Mouse (Mus musculus) hindbrain, embryonic 10.5 days (tissue): ENCODE results near the gene Ccp110. TPM values are rescaled to one million over a fixed set of nuclear protein-coding genes. Genes with fewer than 3 reads are reported as not detected.

Source experiments
- DNase-seq: peaks from one replicate; pipeline ENCODE4 v3.0.0-alpha.2; 2017; ENCODE audit warnings: low spot score
- H3K27ac ChIP-seq: fragments of 300-500 bp; sonication (generic); 2 replicates; pipeline ENCODE4 v1.5.1; 2016; ENCODE audit warnings: mild to moderate bottlenecking, moderate library complexity
- H3K27me3 ChIP-seq: fragments of 300-500 bp; sonication (generic); 2 replicates; pipeline ENCODE4 v1.6.1; 2016; ENCODE audit warnings: mild to moderate bottlenecking; ENCODE audit not compliant: poor library complexity, insufficient read depth, severe bottlenecking
- H3K36me3 ChIP-seq: fragments of 300-500 bp; sonication (generic); 2 replicates; pipeline ENCODE4 v1.6.1; 2016; ENCODE audit warnings: mild to moderate bottlenecking, moderate library complexity
- H3K4me1 ChIP-seq: fragments of 300-500 bp; sonication (generic); replicated peaks from 2 replicates; pipeline ENCODE4 v1.6.1; 2016; ENCODE audit warnings: mild to moderate bottlenecking
- H3K4me3 ChIP-seq: fragments of 300-500 bp; sonication (generic); 2 replicates; pipeline ENCODE4 v1.5.1; 2016; ENCODE audit warnings: mild to moderate bottlenecking, moderate library complexity
- H3K9me3 ChIP-seq: fragments of 300-500 bp; sonication (generic); 2 replicates; pipeline ENCODE4 v1.6.1; 2016; ENCODE audit warnings: mild to moderate bottlenecking, moderate library complexity
- WGBS: fragments of 180-500 bp; shearing (Covaris S2); methylation state at CpG from one replicate; pipeline ENCODE4 v1.1.7; 2016; 5-methylcytosine and 5-hydroxymethylcytosine counted together
- polyA plus RNA-seq: library from polyadenylated mRNA; unstranded; fragments of >200 nt; fragmentation: Nextera tagmentation; extraction: Ambion mirVana; gene quantifications from 2 replicates; pipeline ENCODE4 v1.2.1, GENCODE M21; 2016

The Ccp110 gene
- polyA plus RNA-seq, 1 experiment from 2014 or later = 28.5 TPM

GRCm38 (mm10) chr7:118705101-118705961 is 7.0 kb upstream of the Ccp110 start, which contains the start of gene Gde1:
TSS of gene Gde1 (minus strand) at chr7:118705778.
- DNase-seq = peak; percentile 95
- Histone ChIP-seq H3K4me3 (peak within 1 kb of the TSS; percentile 90), H3K27me3 (peaks cover 5% of the 10 kb centered on the region; the same call in 1 of the 2 replicates), H3K27ac (peak within 1 kb of the TSS; percentile 95), H3K36me3 (peaks cover 25% of the 10 kb centered on the region), H3K9me3 (no peaks in the 10 kb centered on the region), H3K4me1 (peaks cover 35% of the 10 kb centered on the region)
- WGBS = under 1% methylated on average over 66 of the region's 66 CpGs

GRCm38 (mm10) chr7:118706051-118706450 is 6.3 kb upstream of the Ccp110 start:
- Histone ChIP-seq H3K27ac (peak overlapping the region; percentile 95), H3K9me3 (no peaks in the 10 kb centered on the region), H3K4me3 (peak overlapping the region; percentile 90), H3K27me3 (peaks cover 5% of the 10 kb centered on the region; the same call in 1 of the 2 replicates), H3K36me3 (peaks cover 23% of the 10 kb centered on the region), H3K4me1 (peaks cover 35% of the 10 kb centered on the region)
- 35% methylated on average over 6 of the region's 6 CpGs for WGBS
- no peak for DNase-seq

GRCm38 (mm10) chr7:118706488-118706887 is 5.9 kb upstream of the Ccp110 start:
- H3K27ac ChIP-seq = 0 out of 2 replicates have a peak overlapping the region, but pooled peaks have one; percentile 95
- DNase-seq = no peak
- H3K9me3 ChIP-seq = no peaks in the 10 kb centered on the region
- H3K4me1 ChIP-seq = peaks cover 35% of the 10 kb centered on the region
- H3K4me3 ChIP-seq = no peak overlapping the region
- H3K36me3 ChIP-seq = peaks cover 18% of the 10 kb centered on the region
- peaks cover 5% of the 10 kb centered on the region; the same call in 1 of the 2 replicates for H3K27me3 ChIP-seq
- WGBS = 89% methylated on average over 5 of the region's 5 CpGs

- WGBS = 82% methylated on average over 2 of the region's 2 CpGs
- DNase-seq = no peak
- peaks cover 35% of the 10 kb centered on the region for H3K4me1 ChIP-seq
Measured at GRCm38 (mm10) chr7:118707216-118707615, 5.1 kb upstream of the Ccp110 start.

GRCm38 (mm10) chr7:118708002-118708401 is 4.3 kb upstream of the Ccp110 start:
- Histone ChIP-seq H3K4me1 (peaks cover 38% of the 10 kb centered on the region), H3K9me3 (no peaks in the 10 kb centered on the region), H3K27me3 (peaks cover 5% of the 10 kb centered on the region; the same call in 1 of the 2 replicates), H3K36me3 (peaks cover 7% of the 10 kb centered on the region), H3K4me3 (no peak overlapping the region), H3K27ac (no peak overlapping the region)
- WGBS = 84% methylated on average over 4 of the region's 4 CpGs
- DNase-seq = no peak

More at GRCm38 (mm10) chr7:118707216-118707615, 5.1 kb upstream of the Ccp110 start:
- no peak overlapping the region for H3K27ac ChIP-seq
- no peak overlapping the region for H3K4me3 ChIP-seq
- peaks cover 12% of the 10 kb centered on the region for H3K36me3 ChIP-seq
- no peaks in the 10 kb centered on the region for H3K9me3 ChIP-seq
- peaks cover 5% of the 10 kb centered on the region; the same call in 1 of the 2 replicates for H3K27me3 ChIP-seq

- H3K4me1 ChIP-seq = peaks cover 23% of the 10 kb centered on the region
- peaks cover 17% of the 10 kb centered on the region for H3K36me3 ChIP-seq
- DNase-seq = no peak
- no peak overlapping the region for H3K4me3 ChIP-seq
- WGBS = 66% methylated on average over 5 of the region's 5 CpGs
- peaks cover 5% of the 10 kb centered on the region; the same call in 1 of the 2 replicates for H3K27me3 ChIP-seq
- H3K9me3 ChIP-seq = no peaks in the 10 kb centered on the region
- H3K27ac ChIP-seq = no peak overlapping the region
Measured at GRCm38 (mm10) chr7:118710776-118711175, 1.6 kb upstream of the Ccp110 start.

GRCm38 (mm10) chr7:118714873-118715272 is 2.5 kb downstream of the Ccp110 start:
- Histone ChIP-seq H3K4me3 (no peak overlapping the region), H3K27ac (no peak overlapping the region), H3K27me3 (no peaks in the 10 kb centered on the region), H3K36me3 (peaks cover 50% of the 10 kb centered on the region), H3K9me3 (no peaks in the 10 kb centered on the region), H3K4me1 (peaks cover 16% of the 10 kb centered on the region)
- DNase-seq = no peak
- 91% methylated on average over 1 of the region's 1 CpGs for WGBS

GRCm38 (mm10) chr7:118718066-118718465 is 5.7 kb downstream of the Ccp110 start:
- H3K4me3 ChIP-seq = no peak overlapping the region
- WGBS = 97% methylated on average over 4 of the region's 4 CpGs
- H3K4me1 ChIP-seq = peaks cover 12% of the 10 kb centered on the region
- no peaks in the 10 kb centered on the region for H3K9me3 ChIP-seq
- no peaks in the 10 kb centered on the region for H3K27me3 ChIP-seq
- peaks cover 81% of the 10 kb centered on the region for H3K36me3 ChIP-seq
- no peak overlapping the region for H3K27ac ChIP-seq
- no peak for DNase-seq

- DNase-seq = no peak
- Histone ChIP-seq H3K4me1 (no peaks in the 10 kb centered on the region), H3K27ac (no peak overlapping the region), H3K27me3 (no peaks in the 10 kb centered on the region), H3K9me3 (no peaks in the 10 kb centered on the region), H3K4me3 (no peak overlapping the region), H3K36me3 (peaks cover 95% of the 10 kb centered on the region)
- 91% methylated on average over 9 of the region's 9 CpGs for WGBS
Measured at GRCm38 (mm10) chr7:118723927-118724326, 11.6 kb downstream of the Ccp110 start.

- no peaks in the 10 kb centered on the region for H3K27me3 ChIP-seq
- no peaks in the 10 kb centered on the region for H3K9me3 ChIP-seq
- no peak overlapping the region for H3K4me3 ChIP-seq
- H3K27ac ChIP-seq = no peak overlapping the region
- no peak for DNase-seq
- peaks cover 95% of the 10 kb centered on the region for H3K36me3 ChIP-seq
- 91% methylated on average over 2 of the region's 2 CpGs for WGBS
- no peaks in the 10 kb centered on the region for H3K4me1 ChIP-seq
Measured at GRCm38 (mm10) chr7:118725459-118725858, 13.1 kb downstream of the Ccp110 start.

- Histone ChIP-seq H3K27ac (no peak overlapping the region), H3K4me1 (no peaks in the 10 kb centered on the region), H3K9me3 (no peaks in the 10 kb centered on the region), H3K4me3 (no peak overlapping the region), H3K27me3 (no peaks in the 10 kb centered on the region), H3K36me3 (peaks cover 96% of the 10 kb centered on the region)
- WGBS = 93% methylated on average over 13 of the region's 13 CpGs
- no peak for DNase-seq
Measured at GRCm38 (mm10) chr7:118728846-118729587, 16.7 kb downstream of the Ccp110 start.

GRCm38 (mm10) chr7:118731781-118732180 is 19.4 kb downstream of the Ccp110 start:
- H3K4me3 ChIP-seq = no peak overlapping the region
- H3K36me3 ChIP-seq = peaks cover 92% of the 10 kb centered on the region
- no peak overlapping the region for H3K27ac ChIP-seq
- no peaks in the 10 kb centered on the region for H3K9me3 ChIP-seq
- H3K27me3 ChIP-seq = no peaks in the 10 kb centered on the region
- DNase-seq = no peak
- WGBS = 88% methylated on average over 3 of the region's 3 CpGs
- no peaks in the 10 kb centered on the region for H3K4me1 ChIP-seq

- H3K27me3 ChIP-seq = no peaks in the 10 kb centered on the region
- H3K36me3 ChIP-seq = peaks cover 86% of the 10 kb centered on the region
Measured at GRCm38 (mm10) chr7:118733225-118733624, 20.9 kb downstream of the Ccp110 start.

More at GRCm38 (mm10) chr7:118733225-118733624, 20.9 kb downstream of the Ccp110 start:
- WGBS = 95% methylated on average over 13 of the region's 13 CpGs
- no peak for DNase-seq
- Histone ChIP-seq H3K27ac (no peak overlapping the region), H3K4me1 (no peaks in the 10 kb centered on the region), H3K4me3 (no peak overlapping the region), H3K9me3 (no peaks in the 10 kb centered on the region)
